Mouse (Mus musculus): Measurements from ENCODE around the gene Tatdn3. TPM values are rescaled to one million over a fixed set of nuclear protein-coding genes. Genes with fewer than 3 reads are reported as not detected.

Tatdn3 gene
- total RNA-seq, 2 experiments from 2014 or later, result 12.3 to 13.5 TPM

- DNase-seq (ENCODE audit: low spot score), result peak; percentile 50
These were observed 12.6 kb upstream of the Tatdn3 start for GRCm38 (mm10) chr1:191075199-191075883.

GRCm38 (mm10) chr1:191073486-191073885 lies 10.8 kb upstream of the Tatdn3 start:
- no peak for DNase-seq (ENCODE audit: low spot score)

GRCm38 (mm10) chr1:191073001-191073400 lies 10.3 kb upstream of the Tatdn3 start:
- DNase-seq (ENCODE audit: low spot score), result peak; percentile 26

- no peak for DNase-seq (ENCODE audit: low spot score)
These were observed 9.7 kb upstream of the Tatdn3 start for GRCm38 (mm10) chr1:191072329-191072913.

GRCm38 (mm10) chr1:191071613-191072012 lies 8.9 kb upstream of the Tatdn3 start:
- no peak for DNase-seq (ENCODE audit: low spot score)

GRCm38 (mm10) chr1:191070259-191070658 lies 7.5 kb upstream of the Tatdn3 start:
- DNase-seq (ENCODE audit: low spot score), result no peak

GRCm38 (mm10) chr1:191068377-191068776 lies 5.6 kb upstream of the Tatdn3 start:
- no peak for DNase-seq (ENCODE audit: low spot score)

GRCm38 (mm10) chr1:191065188-191065587 lies 2.5 kb upstream of the Tatdn3 start:
- no peak for DNase-seq (ENCODE audit: low spot score)

- no peak for DNase-seq (ENCODE audit: low spot score)
These were observed 1.8 kb upstream of the Tatdn3 start for GRCm38 (mm10) chr1:191064535-191064934.

GRCm38 (mm10) chr1:191063700-191064099 lies 968 bp upstream of the Tatdn3 start:
- no peak for DNase-seq (ENCODE audit: low spot score)

GRCm38 (mm10) chr1:191062241-191062780 lies 421 bp downstream of the Tatdn3 start:
- no peak for DNase-seq (ENCODE audit: low spot score)

- no peak for DNase-seq (ENCODE audit: low spot score)
These were observed 5.3 kb downstream of the Tatdn3 start for GRCm38 (mm10) chr1:191057461-191057860.

- no peak for DNase-seq (ENCODE audit: low spot score)
These were observed 7.2 kb downstream of the Tatdn3 start for GRCm38 (mm10) chr1:191055533-191055873.

- peak; percentile 35 for DNase-seq (ENCODE audit: low spot score)
These were observed 7.7 kb downstream of the Tatdn3 start for GRCm38 (mm10) chr1:191054870-191055532.

GRCm38 (mm10) chr1:191053555-191053954 lies 9.2 kb downstream of the Tatdn3 start:
- no peak for DNase-seq (ENCODE audit: low spot score)

- DNase-seq (ENCODE audit: low spot score), result peak; percentile 77
These were observed 16.4 kb downstream of the Tatdn3 start for GRCm38 (mm10) chr1:191046231-191046824.

- DNase-seq (ENCODE audit: low spot score), result no peak
These were observed 17.5 kb downstream of the Tatdn3 start for GRCm38 (mm10) chr1:191045264-191045663.

- no peak for DNase-seq (ENCODE audit: low spot score)
These were observed 20.0 kb downstream of the Tatdn3 start for GRCm38 (mm10) chr1:191042688-191043087.

GRCm38 (mm10) chr1:191042106-191042505 lies 20.6 kb downstream of the Tatdn3 start:
- DNase-seq (ENCODE audit: low spot score), result no peak

- no peak for DNase-seq (ENCODE audit: low spot score)
These were observed 21.4 kb downstream of the Tatdn3 start for GRCm38 (mm10) chr1:191041352-191041751.

GRCm38 (mm10) chr1:191037999-191038398 lies 24.7 kb downstream of the Tatdn3 start:
- no peak for DNase-seq (ENCODE audit: low spot score)
